Mouse (Mus musculus) embryonic facial prominence, embryonic 15.5 days (tissue): ENCODE data around the gene Asb2. TPM values are rescaled to one million over a fixed set of nuclear protein-coding genes. Genes with fewer than 3 reads are reported as not detected.

Experiments
- polyA plus RNA-seq: library from polyadenylated mRNA; unstranded; fragments of >200 nt; fragmentation: Nextera tagmentation; extraction: Ambion mirVana; gene quantifications from 2 replicates; pipeline ENCODE4 v1.2.1, GENCODE M21; 2015

Gene Asb2
- polyA plus RNA-seq, 1 experiment from 2014 or later: 7.5 TPM

Other genes with a start within 250 kb of the Asb2 start
- 0.43 and 0.68 TPM in 2 replicates for gene Prima1, start 113.9 kb downstream of the Asb2 start, polyA plus RNA-seq
- gene Fam181a, start 45.0 kb downstream of the Asb2 start, polyA plus RNA-seq: 0.20 TPM in 1 of 2 replicates, not detected in the other
- gene Otub2, start 32.7 kb upstream of the Asb2 start, polyA plus RNA-seq: 12.2 and 13.7 TPM in 2 replicates
- gene 9330161L09Rik, start 51.8 kb upstream of the Asb2 start, polyA plus RNA-seq: 0.28 and 0.49 TPM in 2 replicates
- 103 and 105 TPM in 2 replicates for gene Ddx24, start 69.8 kb upstream of the Asb2 start, polyA plus RNA-seq
- gene Ifi27, start 78.2 kb upstream of the Asb2 start, polyA plus RNA-seq: 72.9 and 77.5 TPM in 2 replicates
- 19.0 and 23.0 TPM in 2 replicates for gene Ifi27l2a, start 87.7 kb upstream of the Asb2 start, polyA plus RNA-seq
- 0.15 TPM in 1 of 2 replicates, not detected in the other for gene Ifi27l2b, start 101.2 kb upstream of the Asb2 start, polyA plus RNA-seq
- gene Ppp4r4, start 176.3 kb upstream of the Asb2 start, polyA plus RNA-seq: 1.4 and 2.5 TPM in 2 replicates